Mouse (Mus musculus): Measurements from ENCODE around the gene U2af1l4. TPM values are rescaled to one million over a fixed set of nuclear protein-coding genes. Genes with fewer than 3 reads are reported as not detected.

U2af1l4 gene
- total RNA-seq, 2 experiments from 2014 or later, result 69.8 to 72.5 TPM

- no peak for DNase-seq (ENCODE audit: extremely low spot score in 1 of 2, low spot score in 1 of 2)
Observed at GRCm38 (mm10) chr7:30585170-30585569, 22.1 kb downstream of the U2af1l4 start.

GRCm38 (mm10) chr7:30586455-30587020 lies 23.4 kb downstream of the U2af1l4 start:
- DNase-seq (ENCODE audit: extremely low spot score in 1 of 2, low spot score in 1 of 2), result no peak

- peak; percentile 43 to 66 for DNase-seq (ENCODE audit: extremely low spot score in 1 of 2, low spot score in 1 of 2)
Observed at GRCm38 (mm10) chr7:30587842-30588667, 25.0 kb downstream of the U2af1l4 start.

- peak; percentile 78 to 96 for DNase-seq (ENCODE audit: extremely low spot score in 1 of 2, low spot score in 1 of 2)
Observed at GRCm38 (mm10) chr7:30588676-30589434, 25.8 kb downstream of the U2af1l4 start, which contains the start of gene Kmt2b. Gene Kmt2b (minus strand): TSS chr7:30588726.

- DNase-seq (ENCODE audit: extremely low spot score in 1 of 2, low spot score in 1 of 2), result peak; percentile 83 to 90
Observed at GRCm38 (mm10) chr7:30589435-30590301, 26.6 kb downstream of the U2af1l4 start.

GRCm38 (mm10) chr7:30590927-30591604 lies 28.0 kb downstream of the U2af1l4 start:
- no peak for DNase-seq (ENCODE audit: extremely low spot score in 1 of 2, low spot score in 1 of 2)

- no peak for DNase-seq (ENCODE audit: extremely low spot score in 1 of 2, low spot score in 1 of 2)
Observed at GRCm38 (mm10) chr7:30591605-30591951, 28.5 kb downstream of the U2af1l4 start.

- no peak for DNase-seq (ENCODE audit: extremely low spot score in 1 of 2, low spot score in 1 of 2)
Observed at GRCm38 (mm10) chr7:30592772-30593423, 29.8 kb downstream of the U2af1l4 start.

GRCm38 (mm10) chr7:30593579-30594509 lies 30.7 kb downstream of the U2af1l4 start:
- DNase-seq (ENCODE audit: extremely low spot score in 1 of 2, low spot score in 1 of 2), result no peak

- no peak for DNase-seq (ENCODE audit: extremely low spot score in 1 of 2, low spot score in 1 of 2)
Observed at GRCm38 (mm10) chr7:30594510-30595024, 31.5 kb downstream of the U2af1l4 start.

- no peak for DNase-seq (ENCODE audit: extremely low spot score in 1 of 2, low spot score in 1 of 2)
Observed at GRCm38 (mm10) chr7:30596093-30596492, 33.0 kb downstream of the U2af1l4 start.

- no peak for DNase-seq (ENCODE audit: extremely low spot score in 1 of 2, low spot score in 1 of 2)
Observed at GRCm38 (mm10) chr7:30596811-30597210, 33.7 kb downstream of the U2af1l4 start.

- DNase-seq (ENCODE audit: extremely low spot score in 1 of 2, low spot score in 1 of 2), result no peak
Observed at GRCm38 (mm10) chr7:30598786-30599185, 35.7 kb downstream of the U2af1l4 start, which contains the start of gene Zbtb32. Gene Zbtb32 (minus strand): TSS chr7:30598909.

- peak; percentile 71 to 79 for DNase-seq (ENCODE audit: extremely low spot score in 1 of 2, low spot score in 1 of 2)
Observed at GRCm38 (mm10) chr7:30599933-30600353, 36.8 kb downstream of the U2af1l4 start.

- no peak for DNase-seq (ENCODE audit: extremely low spot score in 1 of 2, low spot score in 1 of 2)
Observed at GRCm38 (mm10) chr7:30600651-30601050, 37.5 kb downstream of the U2af1l4 start.

GRCm38 (mm10) chr7:30602583-30602982 lies 39.5 kb downstream of the U2af1l4 start:
- no peak for DNase-seq (ENCODE audit: extremely low spot score in 1 of 2, low spot score in 1 of 2)

- no peak for DNase-seq (ENCODE audit: extremely low spot score in 1 of 2, low spot score in 1 of 2)
Observed at GRCm38 (mm10) chr7:30604424-30604823, 41.3 kb downstream of the U2af1l4 start.

GRCm38 (mm10) chr7:30604944-30605343 lies 41.8 kb downstream of the U2af1l4 start:
- DNase-seq (ENCODE audit: extremely low spot score in 1 of 2, low spot score in 1 of 2), result no peak
